Mouse (Mus musculus): ENCODE measurements around the gene Acvr1b.
A peak's percentile ranks its signal among the peaks of the same experiment; 100 is the strongest.

Acvr1b gene

DNA sequence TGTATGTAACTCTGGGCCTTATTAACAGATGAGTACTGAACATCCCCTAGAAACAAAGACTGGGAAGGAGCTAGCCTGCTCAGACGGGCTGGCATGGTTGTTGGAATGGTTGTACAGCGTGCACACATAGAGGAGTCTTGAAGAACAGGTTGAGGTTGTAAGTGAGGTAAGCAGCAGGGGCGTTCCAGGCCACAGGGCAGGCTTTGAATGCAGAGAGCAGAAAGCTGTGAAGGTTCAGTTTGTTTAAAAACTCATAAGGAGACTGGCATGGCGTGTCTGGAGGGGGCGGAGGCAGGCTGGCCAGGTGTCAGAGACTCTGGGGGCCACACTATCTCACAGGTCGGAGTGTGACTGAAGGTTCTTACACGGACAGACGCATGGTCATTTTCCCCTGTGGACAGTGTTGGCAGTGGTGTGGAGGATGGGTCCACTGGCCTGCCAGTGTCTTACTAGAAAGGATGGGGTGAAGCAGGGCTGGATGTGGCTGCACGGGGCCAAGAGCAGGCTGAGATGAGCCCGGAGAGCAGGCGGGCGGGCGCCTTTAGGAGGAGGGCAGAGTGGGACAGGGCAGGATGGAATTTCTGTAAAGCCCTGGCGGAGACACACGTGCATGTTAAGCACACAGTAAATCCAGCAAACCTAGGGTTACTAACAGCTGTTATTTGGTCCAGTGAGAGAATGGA, 23.8 kb downstream of the Acvr1b start:
- ATAC-seq (ENCODE audit: low TSS enrichment): no peak; the same call in 1 of the 2 replicates

GRCm38 (mm10) chr15:101198218-101198617, 24.4 kb downstream of the Acvr1b start:
- peak; percentile 87 for ATAC-seq (ENCODE audit: low TSS enrichment)

DNA sequence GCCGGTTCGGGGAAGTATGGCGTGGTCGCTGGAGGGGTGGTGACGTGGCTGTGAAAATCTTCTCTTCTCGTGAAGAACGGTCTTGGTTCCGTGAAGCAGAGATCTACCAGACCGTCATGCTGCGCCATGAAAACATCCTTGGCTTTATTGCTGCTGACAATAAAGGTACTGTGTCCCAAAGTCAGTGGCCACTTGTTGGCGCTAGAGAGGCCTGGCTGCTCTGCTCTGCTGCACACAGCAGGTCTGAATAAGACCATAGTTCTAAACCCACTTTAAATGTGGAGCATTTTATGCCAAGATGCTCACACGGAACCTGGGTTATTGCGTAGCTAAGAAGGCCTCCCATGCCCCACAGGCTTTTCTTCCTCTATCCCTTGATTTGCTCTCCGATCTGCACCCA, 25.0 kb downstream of the Acvr1b start:
- ATAC-seq (ENCODE audit: low TSS enrichment): no peak

GRCm38 (mm10) chr15:101200777-101201295, 27.0 kb downstream of the Acvr1b start:
- no peak for ATAC-seq (ENCODE audit: low TSS enrichment)

- no peak for ATAC-seq (ENCODE audit: low TSS enrichment)
Measured at GRCm38 (mm10) chr15:101201414-101201813, 27.5 kb downstream of the Acvr1b start.

DNA sequence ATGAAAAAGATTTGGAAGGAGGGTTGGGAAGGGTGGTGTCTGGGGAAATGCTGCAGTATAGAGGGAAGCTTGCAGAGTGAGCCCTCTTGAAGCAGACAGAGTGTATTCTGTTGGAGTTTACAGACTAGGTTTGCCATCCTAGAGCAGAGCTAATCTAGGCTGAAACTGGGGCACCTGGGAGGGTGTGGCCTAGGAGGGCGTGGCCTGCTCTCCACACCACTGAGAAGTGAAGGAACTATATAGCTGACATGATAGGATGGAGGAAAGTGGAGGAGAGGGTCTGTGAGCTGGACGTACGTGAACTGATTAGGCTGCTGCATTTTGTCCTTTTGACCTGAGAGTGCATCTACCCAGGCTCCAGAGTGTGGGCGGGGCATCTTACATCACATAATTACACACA, 29.8 kb downstream of the Acvr1b start:
- no peak for ATAC-seq (ENCODE audit: low TSS enrichment)

DNA sequence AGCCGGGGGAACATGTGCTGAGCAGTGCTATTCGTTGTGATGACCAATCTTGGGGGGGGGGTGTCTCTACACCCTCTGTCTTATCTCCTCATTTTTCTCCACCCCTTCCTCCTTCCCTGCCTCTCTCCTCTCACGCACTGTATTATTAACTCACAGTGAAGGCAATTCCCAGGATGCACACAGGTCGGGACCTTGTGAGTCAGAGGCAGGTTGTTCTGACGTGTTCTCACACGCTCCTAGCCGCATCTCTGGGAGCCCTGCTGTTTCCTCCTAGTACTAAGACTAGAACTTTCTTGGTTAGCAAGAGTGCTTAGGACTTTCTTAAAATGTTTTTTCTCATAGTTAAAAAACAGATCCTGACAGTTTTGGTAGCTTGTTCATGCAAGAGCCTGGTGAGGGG, 30.9 kb downstream of the Acvr1b start:
- ATAC-seq (ENCODE audit: low TSS enrichment): no peak

DNA sequence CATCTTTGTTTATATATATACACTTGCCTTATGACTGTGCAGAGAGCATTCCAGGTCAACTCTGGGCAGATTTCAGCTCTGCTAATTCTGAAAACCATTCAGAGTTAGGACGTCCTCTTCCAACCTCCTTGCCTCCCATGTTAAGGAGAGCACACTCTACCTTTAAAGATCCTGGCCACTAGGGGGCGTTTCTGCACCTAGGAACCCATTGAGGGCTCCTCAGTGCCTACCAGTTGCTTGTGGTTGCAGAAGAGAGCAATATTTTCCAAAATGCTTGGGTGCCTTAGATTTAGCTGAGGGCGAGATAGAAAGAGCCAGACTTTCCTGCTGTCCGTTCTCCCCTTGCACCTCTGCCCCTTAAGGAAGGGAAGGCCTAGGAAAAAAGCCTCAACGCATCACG, 36.4 kb downstream of the Acvr1b start:
- ATAC-seq (ENCODE audit: low TSS enrichment): peak; percentile 68

- no peak for ATAC-seq (ENCODE audit: low TSS enrichment)
Measured at GRCm38 (mm10) chr15:101210998-101211613, 37.2 kb downstream of the Acvr1b start.

- peak; percentile 36; the same call in 1 of the 2 replicates for ATAC-seq (ENCODE audit: low TSS enrichment)
Measured at GRCm38 (mm10) chr15:101212435-101212834, 38.6 kb downstream of the Acvr1b start.

DNA sequence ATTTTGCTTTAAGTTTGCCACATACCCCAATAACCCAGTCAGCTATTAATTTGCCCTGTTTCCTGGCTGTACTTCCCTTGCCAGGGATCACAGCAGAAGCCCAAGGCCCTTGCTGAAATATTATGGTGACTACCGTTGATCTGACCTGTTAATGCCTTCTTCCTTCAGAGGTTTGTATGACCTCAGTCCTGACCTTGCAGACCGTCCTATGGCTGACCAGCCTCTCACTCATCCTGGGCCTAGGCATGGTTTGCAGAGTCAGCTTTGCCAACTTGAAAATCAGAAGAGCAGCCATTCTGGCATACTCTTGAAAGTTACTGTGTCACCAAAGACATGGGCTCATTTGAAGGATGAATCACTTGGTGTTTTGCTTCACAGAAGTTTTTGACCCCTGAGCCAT, 41.3 kb downstream of the Acvr1b start:
- no peak for ATAC-seq (ENCODE audit: low TSS enrichment)

DNA sequence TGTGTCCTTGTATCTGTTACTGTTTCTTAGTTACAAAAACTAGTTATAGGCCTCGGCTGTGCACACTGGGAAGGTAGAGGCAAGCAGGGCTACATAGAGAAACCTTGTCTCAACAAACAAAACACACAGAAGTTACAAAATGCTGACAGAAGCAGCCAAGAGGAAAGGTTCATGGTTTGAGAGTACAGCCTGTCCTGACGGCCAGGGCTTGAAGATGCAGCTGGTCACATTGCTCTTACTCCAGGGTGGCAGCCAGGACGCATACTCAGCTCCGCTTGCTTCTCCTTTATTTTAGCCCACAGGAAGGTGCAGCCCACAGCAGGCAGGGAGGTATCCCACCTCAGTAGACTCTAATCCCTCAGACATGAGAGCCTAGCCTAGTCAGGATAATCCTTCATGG, 42.2 kb downstream of the Acvr1b start:
- no peak for ATAC-seq (ENCODE audit: low TSS enrichment)

DNA sequence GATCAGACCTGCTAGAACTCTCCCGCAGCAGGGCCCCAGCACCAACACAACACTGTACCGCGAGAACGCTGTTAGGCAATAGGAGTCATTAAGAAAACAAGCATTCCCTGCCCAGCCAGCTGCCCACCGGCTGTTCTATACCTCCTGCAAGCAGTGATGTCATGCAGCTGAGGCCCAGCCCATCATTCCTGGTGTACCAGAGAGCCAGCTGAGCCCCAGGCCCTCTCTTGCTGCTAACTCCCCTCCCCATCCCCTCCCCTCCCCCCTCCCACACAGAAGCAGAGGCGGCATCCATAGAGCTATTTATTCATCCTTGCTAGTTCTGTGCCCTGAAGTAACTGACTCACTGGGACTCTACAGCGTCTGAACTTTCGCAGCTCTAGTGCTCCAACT, 47.0 kb downstream of the Acvr1b start:
- no peak for ATAC-seq (ENCODE audit: low TSS enrichment)

- ATAC-seq (ENCODE audit: low TSS enrichment): peak; percentile 73
Measured at GRCm38 (mm10) chr15:101221298-101222104, 47.6 kb downstream of the Acvr1b start.

- peak; percentile 8; the same call in 1 of the 2 replicates for ATAC-seq (ENCODE audit: low TSS enrichment)
Measured at GRCm38 (mm10) chr15:101222897-101223482, 49.1 kb downstream of the Acvr1b start.

- ATAC-seq (ENCODE audit: low TSS enrichment): no peak
Measured at GRCm38 (mm10) chr15:101223596-101223995, 49.7 kb downstream of the Acvr1b start.

DNA sequence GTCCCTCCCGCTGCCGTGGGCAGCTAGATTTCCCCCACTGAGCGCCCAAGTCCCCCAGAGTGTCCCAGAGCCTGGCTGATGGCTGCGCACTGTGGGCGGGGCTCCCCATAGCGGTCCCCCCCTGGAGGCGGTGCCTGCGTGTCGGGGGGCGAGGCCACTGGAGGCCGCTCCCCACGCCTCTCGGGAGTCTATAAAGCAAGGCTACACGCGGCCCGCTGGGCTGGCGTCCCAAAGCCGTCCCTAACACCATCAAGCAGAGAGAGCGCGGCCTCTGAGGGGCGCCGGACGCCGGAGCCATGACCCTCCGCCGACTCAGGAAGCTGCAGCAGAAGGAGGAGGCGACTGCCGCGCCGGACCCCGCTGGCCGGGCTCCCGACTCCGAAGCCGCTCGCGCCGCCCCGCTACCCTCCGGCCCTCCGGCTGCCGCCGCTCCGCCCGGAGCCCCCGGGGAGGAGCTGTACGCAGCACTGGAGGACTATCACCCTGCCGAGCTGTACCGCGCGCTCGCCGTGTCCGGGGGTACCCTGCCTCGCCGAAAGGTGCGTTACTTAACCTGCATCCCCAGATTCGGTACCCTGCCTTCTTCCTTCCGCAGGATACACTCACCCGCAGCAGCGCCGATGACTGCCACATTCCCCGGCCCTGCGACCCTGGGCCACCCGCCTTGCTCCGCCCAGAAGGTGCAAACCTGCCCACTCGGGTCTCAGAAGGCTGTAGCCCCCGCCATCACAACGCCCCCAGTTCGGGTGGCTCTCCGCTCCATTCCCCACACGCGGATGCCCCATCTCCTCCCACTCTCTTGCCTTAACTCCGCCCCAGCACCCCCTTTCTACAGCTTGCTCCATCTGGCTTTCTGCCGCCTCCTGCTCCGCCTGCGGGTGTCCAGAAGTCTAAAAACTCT, 50.4 kb downstream of the Acvr1b start, which contains the start of gene Grasp:
Gene Grasp, plus strand, starts transcription at position 183 of the 901 bp plus-strand sequence.
- peak; percentile 69 for ATAC-seq (ENCODE audit: low TSS enrichment)

- no peak for ATAC-seq (ENCODE audit: low TSS enrichment)
Measured at GRCm38 (mm10) chr15:101224977-101225376, 51.1 kb downstream of the Acvr1b start.

DNA sequence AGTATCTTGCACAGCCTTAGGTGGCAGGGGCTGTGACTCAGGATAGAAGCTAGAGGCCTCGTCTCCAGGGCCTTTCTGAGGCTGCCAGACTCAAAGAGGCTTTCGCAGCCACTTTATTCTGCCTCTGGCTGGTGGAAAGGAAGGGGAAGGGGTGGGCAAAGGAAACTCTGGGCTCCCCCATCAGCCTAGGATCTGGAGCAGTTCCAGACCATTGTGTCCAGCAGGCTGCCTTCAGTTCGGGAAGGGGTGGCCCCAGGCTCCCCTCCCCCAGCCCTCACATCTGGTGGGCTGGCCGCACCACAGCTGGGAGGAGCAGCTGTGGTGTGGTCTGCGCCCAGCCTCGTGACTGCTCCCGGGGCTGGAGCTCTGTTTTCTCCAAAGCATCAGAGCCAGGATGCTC, 54.1 kb downstream of the Acvr1b start:
- ATAC-seq (ENCODE audit: low TSS enrichment): no peak

DNA sequence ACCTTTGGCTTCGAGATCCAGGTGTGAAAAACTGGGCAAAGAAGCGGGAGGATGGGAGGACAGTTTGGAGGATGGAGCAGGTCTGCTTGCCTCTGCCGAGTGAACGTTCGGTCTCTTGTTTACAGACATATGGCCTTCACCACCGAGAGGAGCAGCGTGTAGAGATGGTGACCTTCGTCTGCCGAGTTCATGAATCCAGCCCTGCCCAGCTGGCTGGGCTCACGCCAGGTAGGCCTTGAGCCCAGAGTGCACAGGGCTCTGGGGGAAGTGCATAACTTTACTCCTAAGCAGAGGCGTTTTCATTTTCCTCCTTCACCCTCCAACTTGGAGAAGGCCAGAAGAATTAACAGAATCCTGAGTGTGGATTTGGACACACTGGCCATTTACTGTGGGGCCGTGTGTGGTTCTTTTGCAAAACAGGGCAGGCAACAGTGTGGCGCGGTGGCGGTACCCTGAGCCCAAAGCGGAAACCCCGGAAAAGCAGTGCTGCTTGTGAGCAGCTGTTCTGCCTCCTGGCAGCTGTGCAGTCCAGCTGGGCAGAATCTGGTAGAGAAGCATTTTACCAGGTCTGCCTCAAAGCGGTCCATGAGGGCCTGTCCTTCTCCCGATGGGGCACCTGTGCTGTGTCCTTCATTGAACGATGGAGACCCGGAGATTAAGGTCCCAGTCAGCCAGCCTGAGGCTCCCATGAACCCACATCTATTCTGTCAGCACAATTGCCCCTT, 55.2 kb downstream of the Acvr1b start:
- ATAC-seq (ENCODE audit: low TSS enrichment): no peak
